14 mouse cellular contexts compared by ENCODE assay signal in genomic region chr15:36933581-36933991, GRCm38 (mm10).
DNase-seq lines count a peak whose midpoint lies in the region; ATAC-seq and TF ChIP-seq lines count a peak whose summit lies in the region.
"Had no signal": no experiment of that assay in that cellular context is flagged by ENCODE, and none has a peak within 500 bp of the region (broad histone marks: within the 10 kb centered on the region; RNA-seq: fewer than 3 reads in every experiment).

No protein-coding gene starts in this region.

- WGBS in liver, embryonic 15.5 days (ENCODE audit: insufficient replicate concordance) = 45% methylated on average over 2 of the region's 2 CpGs
- 53% methylated on average over 2 of the region's 2 CpGs for WGBS in liver, embryonic 12.5 days (ENCODE audit: insufficient replicate concordance)
- WGBS in intestine, postnatal 0 days = 73% methylated on average over 2 of the region's 2 CpGs

- no peaks in the 10 kb centered on the region for H3K9me3 ChIP-seq in liver, embryonic 15.5 days (replicated peaks)
- H3K9me3 ChIP-seq in liver, embryonic 12.5 days (replicated peaks) = no peaks in the 10 kb centered on the region
- H3K9me3 ChIP-seq in intestine, postnatal 0 days (ENCODE audit: control insufficient read depth) = no peaks in the 10 kb centered on the region
- H3K9me3 ChIP-seq: forebrain, embryonic 10.5 days; hindbrain, embryonic 12.5 days; lung, embryonic 15.5 days had no signal

- ATAC-seq in liver, embryonic 15.5 days (ENCODE audit: insufficient read depth) = peak; percentile 26; the same call in 1 of the 2 replicates
- no peak for ATAC-seq in liver, embryonic 12.5 days
- peak; percentile 54 for ATAC-seq in intestine, postnatal 0 days

- TF ChIP-seq CTCF in intestine, postnatal 0 days (IDR thresholded peaks at IDR 0.05; ENCODE audit: low read depth) = no peak

- no peak overlapping the region for H3K4me3 ChIP-seq in liver, embryonic 15.5 days (replicated peaks)
- H3K4me3 ChIP-seq in liver, embryonic 12.5 days = no peak overlapping the region
- H3K4me3 ChIP-seq in intestine, postnatal 0 days (ENCODE audit: low read depth, low read length) = no peak overlapping the region
- H3K4me3 ChIP-seq: forebrain, embryonic 10.5 days; heart, embryonic 12.5 days; hindbrain, embryonic 12.5 days; lung, embryonic 15.5 days had no signal

- H3K27me3 ChIP-seq in liver, embryonic 15.5 days = peaks cover 10% of the 10 kb centered on the region
- no peaks in the 10 kb centered on the region; the same call in 1 of the 2 replicates for H3K27me3 ChIP-seq in liver, embryonic 12.5 days (replicated peaks)
- no peaks in the 10 kb centered on the region for H3K27me3 ChIP-seq in intestine, postnatal 0 days (replicated peaks; ENCODE audit: control insufficient read depth, insufficient read depth, low read length)
- H3K27me3 ChIP-seq: heart, embryonic 12.5 days; hindbrain, embryonic 12.5 days; lung, embryonic 15.5 days had no signal

- no peak overlapping the region for H3K4me2 ChIP-seq in liver, embryonic 15.5 days
- H3K4me2 ChIP-seq in liver, embryonic 12.5 days = no peak overlapping the region
- H3K4me2 ChIP-seq in intestine, postnatal 0 days (replicated peaks; ENCODE audit: low read depth) = no peak overlapping the region
- H3K4me2 ChIP-seq: heart, embryonic 12.5 days; hindbrain, embryonic 12.5 days; lung, embryonic 15.5 days had no signal

- H3K36me3 ChIP-seq in liver, embryonic 15.5 days (replicated peaks) = no peaks in the 10 kb centered on the region
- 0 out of 2 replicates have a peak, but pooled peaks cover 2% of the 10 kb centered on the region for H3K36me3 ChIP-seq in liver, embryonic 12.5 days
- H3K36me3 ChIP-seq in intestine, postnatal 0 days (ENCODE audit: control insufficient read depth, insufficient read depth) = no peaks in the 10 kb centered on the region
- H3K36me3 ChIP-seq: forebrain, embryonic 10.5 days; heart, embryonic 12.5 days; hindbrain, embryonic 12.5 days; lung, embryonic 15.5 days had no signal

- H3K9ac ChIP-seq in liver, embryonic 15.5 days = no peak overlapping the region
- no peak overlapping the region for H3K9ac ChIP-seq in liver, embryonic 12.5 days
- H3K9ac ChIP-seq in intestine, postnatal 0 days (ENCODE audit: low read depth, low read length) = no peak overlapping the region
- H3K9ac ChIP-seq: heart, embryonic 12.5 days; hindbrain, embryonic 12.5 days; lung, embryonic 15.5 days had no signal

- peak; percentile 56 to 64 for DNase-seq in monocyte, adult 2 months (ENCODE audit: low read depth in 1 of 2, low spot score in 2 of 2)
- DNase-seq in cerebellum, adult 9-11 months = no peak
- DNase-seq in frontal cortex, postnatal 10 days (ENCODE audit: low spot score in 2 of 2) = no peak
- no peak for DNase-seq in testis, postnatal 10 days (ENCODE audit: low spot score)
- DNase-seq: cerebellum, adult 2 months; thymus, postnatal 25 days had no signal

- no peak overlapping the region for H3K27ac ChIP-seq in liver, embryonic 15.5 days (replicated peaks)
- no peak overlapping the region for H3K27ac ChIP-seq in liver, embryonic 12.5 days
- H3K27ac ChIP-seq in intestine, postnatal 0 days (ENCODE audit: low read depth, low read length) = no peak overlapping the region
- H3K27ac ChIP-seq: forebrain, embryonic 10.5 days; hindbrain, embryonic 12.5 days; kidney, postnatal 0 days; lung, embryonic 15.5 days had no signal

- H3K4me1 ChIP-seq in liver, embryonic 15.5 days (replicated peaks) = peaks cover 14% of the 10 kb centered on the region
- H3K4me1 ChIP-seq in liver, embryonic 12.5 days = peaks cover 36% of the 10 kb centered on the region
- no peaks in the 10 kb centered on the region; the same call in 1 of the 2 replicates for H3K4me1 ChIP-seq in intestine, postnatal 0 days (replicated peaks; ENCODE audit: control insufficient read depth, insufficient read depth, low read length)

Comparison
In these comparisons a context has a peak if more than half of its experiments do, and no peak if none do; other contexts are left out.
1. DNase-seq: peak in monocyte, adult 2 months (2 of 2); none in cerebellum, adult 9-11 months (single experiment), frontal cortex, postnatal 10 days (0 of 2) and testis, postnatal 10 days (single experiment).